Mouse (Mus musculus) ES-Bruce4 (cell line): ENCODE data around the gene Mobp. TPM values are rescaled to one million over a fixed set of nuclear protein-coding genes. Genes with fewer than 3 reads are reported as not detected.
"Not testable (repeated sequence)": the region's sequence is repeated elsewhere in the genome, so short reads cannot be mapped to it uniquely, and the experiment has no call there.

Experiments
- H3K27ac ChIP-seq: 2 replicates; pipeline ENCODE4 v1.5.1; 2012; ENCODE audit warnings: low read length, inconsistent platforms; ENCODE audit not compliant: insufficient read depth
- H3K27me3 ChIP-seq: 2 replicates; pipeline ENCODE4 v1.6.1; 2012; ENCODE audit warnings: mild to moderate bottlenecking, low read length, inconsistent platforms; ENCODE audit not compliant: control insufficient read depth, poor library complexity, insufficient read depth, severe bottlenecking
- H3K36me3 ChIP-seq: 2 replicates; pipeline ENCODE4 v1.6.1; 2012; ENCODE audit warnings: inconsistent platforms, mild to moderate bottlenecking, low read length, moderate library complexity; ENCODE audit not compliant: control insufficient read depth, poor library complexity, insufficient read depth, severe bottlenecking
- H3K4me1 ChIP-seq: one replicate; pipeline ENCODE4 v1.8.1; 2011; ENCODE audit warnings: low read length; ENCODE audit not compliant: control insufficient read depth, insufficient read depth
- H3K4me3 ChIP-seq: 2 replicates; pipeline ENCODE4 v1.5.1; 2011; ENCODE audit warnings: low read depth, mild to moderate bottlenecking, low read length
- H3K9ac ChIP-seq: 2 replicates; pipeline ENCODE4 v1.6.1; 2012; ENCODE audit warnings: low read depth, mild to moderate bottlenecking, inconsistent platforms; ENCODE audit not compliant: poor library complexity, severe bottlenecking
- H3K9me3 ChIP-seq: replicated peaks from 2 replicates; pipeline ENCODE4 v1.6.1; 2012; ENCODE audit warnings: mild to moderate bottlenecking, low read length, inconsistent platforms; ENCODE audit not compliant: control insufficient read depth, poor library complexity, insufficient read depth, severe bottlenecking
- CTCF ChIP-seq: IDR thresholded peaks from one replicate; pipeline ENCODE4 v1.8.1; 2011; ENCODE audit warnings: low read depth, low read length
- EP300 ChIP-seq: IDR thresholded peaks from 2 replicates; pipeline ENCODE4 v1.6.1; 2011; ENCODE audit warnings: low read depth, low read length; ENCODE audit not compliant: insufficient read depth
- POLR2A ChIP-seq: IDR thresholded peaks from one replicate; pipeline ENCODE4 v1.8.1; 2011; ENCODE audit warnings: low read length; ENCODE audit not compliant: insufficient read depth
- polyA plus RNA-seq: library from polyadenylated mRNA; stranded (reverse); fragments of >200 nt; gene quantifications from 2 replicates; pipeline ENCODE4 v1.2.4, GENCODE M21; 2011; ENCODE audit warnings: low read depth; ENCODE audit not compliant: missing spikeins, insufficient read depth, insufficient read length

The Mobp gene
- 7.3 and 10.3 TPM in 2 replicates for polyA plus RNA-seq

DNA sequence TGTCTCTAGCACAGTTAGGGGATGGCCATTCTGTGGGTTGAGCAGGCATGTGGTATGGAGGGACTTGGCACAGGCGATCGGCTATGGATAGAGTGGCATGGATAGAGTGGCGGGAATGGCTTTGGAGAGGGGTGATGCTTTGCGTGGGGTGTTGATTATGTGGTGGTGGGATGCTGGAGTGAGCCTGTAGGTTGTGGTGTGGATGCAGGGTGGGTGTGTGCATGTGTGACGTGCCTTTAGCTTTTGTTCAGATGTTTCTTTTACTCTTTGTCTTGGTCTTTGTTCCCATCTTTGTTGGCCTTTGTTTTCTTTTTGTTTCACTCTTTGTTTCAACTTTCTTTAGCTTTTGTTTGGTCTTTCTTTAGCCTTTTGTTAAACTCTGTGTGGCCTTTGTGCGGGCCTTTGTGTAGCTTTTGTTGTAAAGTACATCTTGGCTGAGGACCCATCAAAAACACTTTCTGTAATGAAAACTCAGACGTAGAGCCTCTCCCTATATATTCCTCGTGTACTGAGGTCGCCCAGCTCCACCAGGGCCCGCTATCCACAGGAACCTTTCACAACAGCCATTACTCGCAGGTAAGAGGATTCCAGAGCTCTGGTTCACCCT lies at the start of gene Mobp:
TSS of gene Mobp (plus strand) at position 486 of the 607 bp plus-strand sequence.
- no peaks in the 10 kb centered on the region for H3K9me3 ChIP-seq
- no peak for TF ChIP-seq POLR2A
- no peak for TF ChIP-seq CTCF
- peak; percentile 87 for TF ChIP-seq EP300
- no peaks in the 10 kb centered on the region for H3K36me3 ChIP-seq
- H3K27ac ChIP-seq, result peak within 1 kb of the TSS; percentile 75
- H3K4me1 ChIP-seq, result peaks cover 8% of the 10 kb centered on the region
- no peak within 1 kb of the TSS; the same call in 1 of the 2 replicates for H3K9ac ChIP-seq
- peak within 1 kb of the TSS; percentile 76 for H3K4me3 ChIP-seq
- no peaks in the 10 kb centered on the region for H3K27me3 ChIP-seq

DNA sequence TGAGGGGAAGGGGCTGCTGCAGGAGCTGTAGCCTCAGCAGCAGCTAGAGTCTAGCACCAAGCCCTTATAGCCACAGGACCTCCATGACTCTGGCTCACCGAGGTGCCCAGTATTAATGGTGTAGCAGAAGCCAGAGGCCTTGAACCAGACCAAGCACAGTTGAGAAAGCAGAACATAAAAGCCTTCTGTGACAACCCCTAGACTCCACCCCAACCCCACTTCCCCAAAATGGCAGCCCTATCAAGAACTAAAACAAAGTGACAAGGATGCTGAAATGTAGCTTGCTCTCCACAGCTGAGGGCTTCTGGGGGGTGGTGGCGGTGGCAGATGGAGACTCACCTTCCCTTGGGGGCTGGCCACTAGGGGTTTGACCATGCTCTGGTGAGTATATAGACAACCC lies 48.3 kb upstream of the Mobp start:
- Histone ChIP-seq H3K4me1 (no peaks in the 10 kb centered on the region), H3K9ac (no peak overlapping the region), H3K36me3 (no peaks in the 10 kb centered on the region), H3K4me3 (no peak overlapping the region), H3K27me3 (no peaks in the 10 kb centered on the region), H3K27ac (no peak overlapping the region), H3K9me3 (peaks cover 19% of the 10 kb centered on the region)
- TF ChIP-seq CTCF (no peak), EP300 (no peak)

DNA sequence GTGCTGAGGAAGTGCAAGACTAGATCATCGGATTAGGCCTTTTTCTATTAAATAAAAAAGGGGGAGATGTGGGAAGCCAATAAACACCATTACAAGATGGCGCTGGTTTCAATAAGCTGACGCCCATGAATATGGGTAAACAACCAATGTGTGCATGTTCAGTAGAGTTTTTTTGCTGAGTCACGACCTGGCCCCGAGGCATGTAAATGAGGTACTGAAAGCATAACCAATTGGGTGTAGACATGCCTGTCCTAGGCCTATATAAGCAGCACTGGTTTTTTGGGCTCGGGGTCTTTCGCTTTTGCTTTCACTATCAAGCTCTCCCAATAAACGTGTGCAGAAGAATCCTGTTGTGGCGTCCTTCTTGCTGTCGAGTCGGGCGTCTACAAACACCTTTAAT lies 40.6 kb upstream of the Mobp start:
- not testable (repeated sequence) for H3K36me3 ChIP-seq, H3K27ac ChIP-seq, H3K9me3 ChIP-seq, H3K9ac ChIP-seq, H3K4me3 ChIP-seq, H3K27me3 ChIP-seq, H3K4me1 ChIP-seq

DNA sequence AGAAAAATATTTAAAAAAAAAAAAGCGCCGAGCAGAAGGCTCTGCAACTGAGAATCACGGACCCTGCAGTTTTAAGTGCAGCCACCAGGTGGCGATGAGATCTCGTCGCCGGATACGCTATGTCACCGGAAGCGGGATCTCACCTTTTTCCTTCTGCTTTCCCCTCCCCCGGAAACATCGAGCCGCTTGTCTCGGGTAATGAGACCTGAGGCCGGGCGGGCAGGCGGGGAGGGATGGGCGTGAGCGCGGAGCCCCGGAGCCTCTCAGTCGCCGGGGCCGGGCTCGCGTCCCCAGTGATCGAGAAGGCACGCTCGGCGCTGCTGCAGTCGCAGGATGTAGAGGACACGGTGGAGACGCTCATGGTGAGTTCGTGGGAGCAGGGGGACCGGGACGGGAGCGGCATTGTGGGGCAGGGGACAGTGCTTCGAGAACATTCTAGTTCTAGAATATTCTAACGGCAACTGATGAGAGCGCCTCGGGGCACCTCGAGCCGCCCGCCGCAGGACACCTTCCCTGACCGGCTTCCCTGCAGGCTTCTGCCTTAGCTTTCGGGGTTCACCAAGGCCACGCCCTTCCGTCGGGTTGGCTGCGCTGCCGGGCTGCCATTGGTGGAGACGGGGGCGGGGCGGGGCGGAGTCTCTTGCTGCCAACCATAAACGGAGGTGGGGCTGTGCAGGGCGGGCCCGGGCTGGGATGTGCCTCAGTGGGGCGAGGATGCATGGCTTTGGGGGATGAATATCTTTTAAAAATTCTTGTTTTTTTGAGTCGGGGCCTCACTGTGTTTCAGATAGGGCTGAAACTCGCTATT lies 39.1 kb upstream of the Mobp start, which contains the start of gene Slc25a38:
TSS of gene Slc25a38 (plus strand) at position 164 of the 808 bp plus-strand sequence.
- Histone ChIP-seq H3K27me3 (no peaks in the 10 kb centered on the region), H3K4me1 (peaks cover 2% of the 10 kb centered on the region), H3K9me3 (no peaks in the 10 kb centered on the region), H3K27ac (peak within 1 kb of the TSS; percentile 41), H3K9ac (peak within 1 kb of the TSS; percentile 40), H3K36me3 (no peaks in the 10 kb centered on the region), H3K4me3 (peak within 1 kb of the TSS; percentile 83)
- peak; percentile 36 for TF ChIP-seq POLR2A
- peak; percentile 73 for TF ChIP-seq CTCF
- no peak for TF ChIP-seq EP300

DNA sequence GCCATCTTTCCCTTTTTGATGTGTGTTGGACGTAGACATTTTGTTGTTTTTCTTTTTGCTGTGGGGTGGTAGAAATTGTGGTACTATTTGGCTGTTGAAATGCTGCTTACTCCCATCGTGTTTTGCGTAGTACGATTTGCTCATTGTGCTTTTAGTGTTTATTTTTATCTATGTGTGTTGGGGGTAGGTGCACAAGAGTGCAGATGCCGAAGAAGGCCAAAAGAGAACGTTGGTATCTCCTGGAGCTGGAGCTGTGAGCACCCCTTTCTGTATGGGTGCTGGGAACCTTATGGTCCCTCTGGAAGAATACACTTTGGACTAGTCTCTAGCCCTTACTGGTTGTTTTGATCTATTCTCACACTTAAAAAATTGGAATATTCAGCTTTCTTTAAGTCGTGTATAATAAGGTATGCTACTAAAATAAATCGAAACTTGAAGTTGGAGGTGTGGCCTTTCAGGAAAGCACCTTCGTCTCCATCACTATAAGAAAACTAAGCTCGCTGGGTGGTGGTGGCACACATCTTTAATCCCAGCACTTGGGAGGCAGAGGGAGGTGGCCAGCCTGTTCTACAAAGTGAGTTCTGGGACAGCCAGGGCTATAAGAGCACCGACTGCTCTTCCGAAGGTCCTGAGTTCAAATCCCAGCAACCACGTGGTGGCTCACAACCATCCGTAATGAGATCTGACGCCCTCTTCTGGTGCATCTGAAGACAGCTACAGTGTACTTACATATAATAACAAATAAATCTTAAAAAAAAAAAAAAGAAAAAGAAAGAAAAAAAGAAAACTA lies 38.2 kb upstream of the Mobp start:
- no peak for TF ChIP-seq POLR2A
- no peak for TF ChIP-seq EP300
- TF ChIP-seq CTCF, result no peak
- Histone ChIP-seq H3K4me1 (peaks cover 4% of the 10 kb centered on the region), H3K36me3 (no peaks in the 10 kb centered on the region), H3K9me3 (no peaks in the 10 kb centered on the region), H3K27me3 (no peaks in the 10 kb centered on the region), H3K27ac (peak overlapping the region; percentile 41; the same call in 1 of the 2 replicates), H3K9ac (peak overlapping the region; percentile 40), H3K4me3 (peak overlapping the region; percentile 61)
